19 mouse cellular contexts compared by ENCODE assay signal in the genomic region with DNA sequence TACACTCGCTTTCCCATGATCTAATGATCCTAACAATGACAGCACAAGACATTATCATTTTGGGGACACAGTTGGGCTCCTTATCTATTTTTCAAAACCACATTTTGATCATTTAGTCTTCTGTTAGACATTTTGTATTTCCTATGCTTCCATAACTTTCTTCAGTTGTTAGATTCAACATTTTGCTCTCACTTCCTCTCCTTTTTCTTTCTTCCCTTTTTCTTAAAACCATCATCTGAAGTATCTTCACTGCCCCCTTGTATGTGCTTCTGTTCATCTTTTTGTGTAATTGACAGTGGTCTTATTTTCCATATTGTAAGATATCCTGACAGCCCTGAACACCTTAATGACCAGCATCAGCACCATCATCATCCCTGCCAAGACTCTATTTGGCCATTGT.
DNase-seq lines count a peak whose midpoint lies in the region; ATAC-seq lines count a peak whose summit lies in the region.
"Had no signal": no experiment of that assay in that cellular context is flagged by ENCODE, and none has a peak within 500 bp of the region (broad histone marks: within the 10 kb centered on the region; RNA-seq: fewer than 3 reads in every experiment).

No protein-coding gene starts in this region.

- no peaks in the 10 kb centered on the region for H3K27me3 ChIP-seq in midbrain, embryonic 15.5 days (replicated peaks)
- H3K27me3 ChIP-seq: embryonic facial prominence, embryonic 12.5 days; forebrain, embryonic 13.5 days; forebrain, embryonic 15.5 days had no signal

- 93% methylated on average over 1 of the region's 1 CpGs for WGBS in midbrain, embryonic 15.5 days

- H3K9me3 ChIP-seq in midbrain, embryonic 15.5 days = no peaks in the 10 kb centered on the region
- H3K9me3 ChIP-seq: embryonic facial prominence, embryonic 12.5 days; forebrain, embryonic 13.5 days; forebrain, embryonic 15.5 days had no signal

- H3K4me2 ChIP-seq in midbrain, embryonic 15.5 days = no peak overlapping the region
- H3K4me2 ChIP-seq: embryonic facial prominence, embryonic 12.5 days; forebrain, embryonic 13.5 days; forebrain, embryonic 15.5 days had no signal

- no peak overlapping the region for H3K27ac ChIP-seq in midbrain, embryonic 15.5 days
- H3K27ac ChIP-seq: embryonic facial prominence, embryonic 10.5 days; embryonic facial prominence, embryonic 12.5 days; forebrain, embryonic 13.5 days; forebrain, embryonic 15.5 days had no signal

- DNase-seq in A20 (ENCODE audit: low read depth, low spot score) = peak; percentile 7
- no peak for DNase-seq in heart, postnatal 10 days
- DNase-seq: adrenal gland, adult 2 months; adrenal gland, postnatal 10 days; adrenal gland, postnatal 25 days; cerebellum, adult 11 months; cerebellum, adult 18-20 months; cerebellum, adult 8-10 months; cerebellum, adult 9-11 months; cerebellum, postnatal 14 days; cerebellum, postnatal 36 days; forebrain, postnatal 0 days had no signal

- intact Hi-C loops in heart, postnatal 10 days (cut with DNase I) = no loop called here

- H3K36me3 ChIP-seq in midbrain, embryonic 15.5 days (replicated peaks) = no peaks in the 10 kb centered on the region
- H3K36me3 ChIP-seq: embryonic facial prominence, embryonic 10.5 days; embryonic facial prominence, embryonic 12.5 days; forebrain, embryonic 15.5 days had no signal

- no peak overlapping the region for H3K9ac ChIP-seq in midbrain, embryonic 15.5 days
- H3K9ac ChIP-seq: embryonic facial prominence, embryonic 12.5 days; forebrain, embryonic 13.5 days; forebrain, embryonic 15.5 days; forebrain, postnatal 0 days had no signal

- no peaks in the 10 kb centered on the region for H3K4me1 ChIP-seq in midbrain, embryonic 15.5 days
- H3K4me1 ChIP-seq: embryonic facial prominence, embryonic 10.5 days; embryonic facial prominence, embryonic 12.5 days; forebrain, embryonic 13.5 days; forebrain, embryonic 15.5 days had no signal

- peak; percentile 64 for ATAC-seq in granulocyte monocyte progenitor cell, adult 5-6 weeks (replicated peaks; ENCODE audit: poor library complexity, severe bottlenecking)
- peak; percentile 61 for ATAC-seq in megakaryocyte progenitor cell, adult 5-6 weeks (replicated peaks; ENCODE audit: poor library complexity)
- ATAC-seq in midbrain, embryonic 15.5 days (replicated peaks) = no peak
- ATAC-seq: forebrain, embryonic 13.5 days; forebrain, embryonic 15.5 days; forebrain, postnatal 0 days had no signal

- no peak overlapping the region for H3K4me3 ChIP-seq in midbrain, embryonic 15.5 days
- H3K4me3 ChIP-seq: embryonic facial prominence, embryonic 10.5 days; embryonic facial prominence, embryonic 12.5 days; forebrain, embryonic 13.5 days; forebrain, embryonic 15.5 days had no signal
